Mouse (Mus musculus): ENCODE measurements around the gene Plk5. TPM values are rescaled to one million over a fixed set of nuclear protein-coding genes. Genes with fewer than 3 reads are reported as not detected.

The Plk5 gene
- total RNA-seq (2014; rRNA removed) (8.3 and 12.9 TPM in 2 replicates), polyA plus RNA-seq (2015; fragmentation: Nextera tagmentation; extraction: Ambion mirVana) (4.6 and 7.4 TPM in 2 replicates)

DNA sequence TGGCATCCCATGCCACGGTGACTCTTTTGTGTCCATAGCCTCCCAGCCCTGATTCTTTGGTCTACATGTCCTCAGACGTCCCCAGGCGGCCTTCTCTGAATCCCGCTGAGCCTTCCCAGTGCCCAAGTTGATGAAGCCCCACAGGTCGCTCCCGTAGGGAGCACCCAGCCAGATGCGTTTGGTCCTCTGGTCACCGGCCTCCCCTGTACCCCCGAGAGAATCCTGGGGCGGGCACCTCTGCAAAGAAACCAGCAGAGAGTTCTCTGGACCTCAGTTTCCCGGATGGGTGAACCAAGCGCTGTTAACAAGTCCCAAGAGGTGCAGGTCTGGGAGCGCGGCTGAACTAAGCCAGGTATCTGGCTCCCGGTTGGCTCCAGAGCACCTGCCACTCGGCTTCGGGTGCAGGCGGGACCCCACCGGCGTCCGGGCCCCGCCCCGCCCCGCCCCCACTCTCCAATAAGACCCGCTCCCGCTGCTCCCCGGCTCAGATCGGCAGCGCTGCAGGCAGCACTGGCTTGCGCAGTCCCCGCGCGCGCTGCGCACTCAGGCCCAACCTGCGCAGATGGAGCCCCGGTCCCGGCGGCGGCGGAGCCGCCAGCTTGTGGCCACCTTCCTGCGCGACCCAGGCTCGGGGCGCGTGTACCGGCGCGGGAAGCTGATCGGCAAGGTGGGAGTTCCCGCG is at the start of gene Plk5:
Gene Plk5, plus strand, starts transcription at position 459 of the 682 bp plus-strand sequence.
- Histone ChIP-seq H3K27ac (ENCODE audit: low read depth, low read length) (no peak within 1 kb of the TSS), H3K9ac (peak within 1 kb of the TSS; percentile 33; the same call in 1 of the 2 replicates), H3K27me3 (ENCODE audit: insufficient read depth, low read length) (peaks cover 57% of the 10 kb centered on the region), H3K36me3 (ENCODE audit: insufficient read depth) (no peaks in the 10 kb centered on the region), H3K4me2 (ENCODE audit: low read depth) (peak within 1 kb of the TSS; percentile 71), H3K4me1 (ENCODE audit: insufficient read depth) (no peaks in the 10 kb centered on the region), H3K9me3 (ENCODE audit: low read length) (no peaks in the 10 kb centered on the region), H3K4me3 (ENCODE audit: low read depth, low read length) (peak within 1 kb of the TSS; percentile 40)
- TF ChIP-seq CTCF (IDR thresholded peaks at IDR 0.05; ENCODE audit: low read depth): no peak
- no peak for DNase-seq
- 2% methylated on average over 49 of the region's 53 CpGs for WGBS
- ATAC-seq: peak; percentile 44; the same call in 1 of the 2 replicates

DNA sequence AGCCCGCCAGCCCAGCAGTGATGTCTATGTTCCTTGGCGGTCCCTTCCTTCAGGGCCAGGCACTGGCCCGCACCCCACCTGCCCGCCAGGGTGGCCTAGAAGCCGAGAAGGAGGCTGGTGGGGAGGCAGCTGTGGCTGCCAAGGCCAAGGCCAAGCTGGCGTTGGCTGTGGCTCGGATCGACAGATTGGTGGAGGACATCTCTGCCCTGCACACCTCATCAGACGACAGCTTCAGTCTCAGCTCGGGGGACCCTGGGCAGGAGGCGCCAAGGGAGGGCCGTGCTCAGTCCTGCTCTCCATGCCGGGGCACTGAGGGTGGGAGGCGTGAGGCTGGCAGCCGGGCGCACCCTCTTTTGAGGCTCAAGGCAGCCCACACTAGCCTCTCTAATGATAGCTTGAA is 44.7 kb upstream of the Plk5 start:
- no peak for DNase-seq
- H3K9ac ChIP-seq: no peak overlapping the region
- no peak for TF ChIP-seq CTCF (IDR thresholded peaks at IDR 0.05; ENCODE audit: low read depth)
- no peak overlapping the region for H3K4me2 ChIP-seq (ENCODE audit: low read depth)
- no peak for ATAC-seq
- H3K27ac ChIP-seq (ENCODE audit: low read depth, low read length): no peak overlapping the region
- H3K4me1 ChIP-seq (ENCODE audit: insufficient read depth): no peaks in the 10 kb centered on the region
- WGBS: 88% methylated on average over 16 of the region's 16 CpGs
- H3K36me3 ChIP-seq (ENCODE audit: insufficient read depth): peaks cover 98% of the 10 kb centered on the region
- no peaks in the 10 kb centered on the region for H3K9me3 ChIP-seq (ENCODE audit: low read length)
- no peak overlapping the region for H3K4me3 ChIP-seq (ENCODE audit: low read depth, low read length)
- H3K27me3 ChIP-seq (ENCODE audit: insufficient read depth, low read length): no peaks in the 10 kb centered on the region

DNA sequence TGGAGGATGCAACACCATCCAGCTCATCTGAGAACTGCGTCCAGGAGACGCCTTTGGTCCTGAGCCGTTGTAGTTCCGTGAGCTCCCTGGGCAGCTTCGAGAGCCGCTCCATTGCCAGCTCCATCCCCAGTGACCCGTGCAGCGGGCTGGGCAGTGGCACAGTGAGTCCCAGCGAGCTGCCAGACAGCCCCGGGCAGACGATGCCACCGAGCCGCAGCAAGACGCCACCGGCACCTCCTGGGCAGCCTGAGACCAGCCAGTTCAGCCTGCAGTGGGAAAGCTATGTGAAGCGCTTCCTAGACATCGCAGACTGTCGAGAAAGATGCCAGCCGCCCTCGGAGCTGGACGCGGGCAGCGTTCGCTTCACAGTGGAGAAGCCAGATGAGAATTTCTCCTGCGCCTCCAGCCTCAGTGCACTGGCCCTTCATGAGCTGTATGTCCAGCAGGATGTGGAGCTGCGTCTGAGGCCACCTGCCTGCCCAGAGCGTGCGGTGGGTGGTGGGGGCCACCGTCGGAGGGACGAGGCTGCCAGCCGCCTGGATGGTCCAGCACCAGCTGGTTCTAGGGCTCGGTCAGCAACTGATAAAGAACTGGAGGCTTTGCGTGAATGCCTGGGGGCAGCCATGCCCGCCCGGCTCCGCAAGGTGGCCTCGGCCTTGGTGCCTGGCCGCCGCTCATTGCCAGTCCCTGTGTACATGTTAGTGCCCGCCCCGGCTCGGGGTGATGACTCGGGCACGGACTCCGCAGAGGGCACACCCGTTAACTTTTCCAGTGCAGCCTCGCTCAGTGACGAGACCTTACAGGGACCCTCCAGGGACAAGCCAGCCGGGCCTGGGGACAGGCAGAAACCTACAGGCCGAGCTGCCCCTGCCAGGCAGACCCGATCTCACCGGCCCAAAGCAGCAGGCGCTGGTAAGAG is 43.4 kb upstream of the Plk5 start:
- DNase-seq (no peak), ATAC-seq (no peak)
- Histone ChIP-seq H3K27me3 (ENCODE audit: insufficient read depth, low read length) (no peaks in the 10 kb centered on the region), H3K4me2 (ENCODE audit: low read depth) (no peak overlapping the region), H3K4me3 (ENCODE audit: low read depth, low read length) (no peak overlapping the region), H3K36me3 (ENCODE audit: insufficient read depth) (peaks cover 98% of the 10 kb centered on the region), H3K27ac (ENCODE audit: low read depth, low read length) (no peak overlapping the region; the same call in 1 of the 2 replicates), H3K9me3 (ENCODE audit: low read length) (no peaks in the 10 kb centered on the region), H3K4me1 (ENCODE audit: insufficient read depth) (no peaks in the 10 kb centered on the region), H3K9ac (no peak overlapping the region)
- TF ChIP-seq CTCF (IDR thresholded peaks at IDR 0.05; ENCODE audit: low read depth): no peak
- WGBS: 75% methylated on average over 54 of the region's 54 CpGs

DNA sequence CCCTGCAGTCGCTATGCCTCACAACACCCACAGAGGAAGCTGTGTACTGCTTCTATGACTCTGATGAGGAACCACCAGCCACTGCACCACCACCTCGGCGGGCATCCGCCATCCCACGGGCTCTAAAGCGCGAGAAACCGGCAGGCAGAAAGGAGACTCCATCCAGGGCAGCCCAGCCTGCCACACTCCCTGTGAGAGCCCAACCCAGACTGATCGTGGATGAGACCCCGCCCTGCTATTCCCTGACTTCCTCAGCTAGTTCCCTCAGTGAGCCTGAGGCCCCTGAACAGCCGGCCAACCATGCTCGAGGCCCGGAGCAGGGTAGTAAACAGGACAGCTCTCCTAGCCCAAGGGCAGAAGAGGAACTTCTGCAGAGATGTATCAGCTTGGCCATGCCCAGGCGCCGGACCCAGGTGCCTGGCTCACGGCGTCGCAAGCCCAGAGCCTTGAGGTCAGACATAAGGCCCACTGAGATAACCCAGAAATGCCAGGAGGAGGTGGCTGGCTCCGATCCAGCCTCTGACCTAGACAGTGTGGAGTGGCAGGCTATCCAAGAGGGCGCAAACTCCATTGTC is 42.5 kb upstream of the Plk5 start:
- 65% methylated on average over 20 of the region's 20 CpGs for WGBS
- Histone ChIP-seq H3K9me3 (ENCODE audit: low read length) (no peaks in the 10 kb centered on the region), H3K27me3 (ENCODE audit: insufficient read depth, low read length) (no peaks in the 10 kb centered on the region), H3K4me3 (ENCODE audit: low read depth, low read length) (no peak overlapping the region), H3K4me2 (ENCODE audit: low read depth) (no peak overlapping the region), H3K36me3 (ENCODE audit: insufficient read depth) (peaks cover 96% of the 10 kb centered on the region), H3K4me1 (ENCODE audit: insufficient read depth) (no peaks in the 10 kb centered on the region), H3K9ac (no peak overlapping the region), H3K27ac (ENCODE audit: low read depth, low read length) (no peak overlapping the region)
- TF ChIP-seq CTCF (IDR thresholded peaks at IDR 0.05; ENCODE audit: low read depth): no peak
- ATAC-seq (no peak), DNase-seq (no peak)

DNA sequence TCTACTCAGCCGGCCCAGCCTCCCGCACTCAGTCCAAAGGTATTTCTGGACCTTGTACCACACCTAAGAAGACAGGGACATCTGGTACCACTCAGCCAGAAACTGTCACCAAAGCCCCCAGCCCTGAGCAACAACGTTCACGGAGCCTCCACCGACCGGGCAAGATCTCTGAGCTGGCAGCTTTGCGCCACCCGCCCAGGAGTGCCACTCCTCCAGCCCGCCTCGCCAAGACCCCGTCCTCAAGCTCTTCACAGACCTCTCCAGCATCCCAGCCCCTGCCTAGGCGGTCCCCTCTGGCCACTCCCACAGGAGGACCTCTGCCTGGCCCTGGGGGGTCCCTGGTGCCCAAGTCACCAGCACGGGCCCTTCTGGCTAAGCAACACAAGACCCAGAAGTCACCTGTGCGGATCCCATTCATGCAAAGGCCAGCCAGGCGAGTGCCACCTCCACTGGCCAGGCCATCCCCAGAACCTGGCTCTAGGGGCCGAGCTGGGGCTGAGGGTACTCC is 41.7 kb upstream of the Plk5 start:
- DNase-seq (no peak), ATAC-seq (no peak)
- no peaks in the 10 kb centered on the region for H3K9me3 ChIP-seq (ENCODE audit: low read length)
- no peak for TF ChIP-seq CTCF (IDR thresholded peaks at IDR 0.05; ENCODE audit: low read depth)
- H3K9ac ChIP-seq: no peak overlapping the region
- H3K27me3 ChIP-seq (ENCODE audit: insufficient read depth, low read length): no peaks in the 10 kb centered on the region
- H3K4me1 ChIP-seq (ENCODE audit: insufficient read depth): peaks cover 2% of the 10 kb centered on the region; the same call in 1 of the 2 replicates
- H3K4me2 ChIP-seq (ENCODE audit: low read depth): no peak overlapping the region
- no peak overlapping the region for H3K4me3 ChIP-seq (ENCODE audit: low read depth, low read length)
- WGBS: 63% methylated on average over 16 of the region's 16 CpGs
- peaks cover 88% of the 10 kb centered on the region for H3K36me3 ChIP-seq (ENCODE audit: insufficient read depth)
- no peak overlapping the region for H3K27ac ChIP-seq (ENCODE audit: low read depth, low read length)

DNA sequence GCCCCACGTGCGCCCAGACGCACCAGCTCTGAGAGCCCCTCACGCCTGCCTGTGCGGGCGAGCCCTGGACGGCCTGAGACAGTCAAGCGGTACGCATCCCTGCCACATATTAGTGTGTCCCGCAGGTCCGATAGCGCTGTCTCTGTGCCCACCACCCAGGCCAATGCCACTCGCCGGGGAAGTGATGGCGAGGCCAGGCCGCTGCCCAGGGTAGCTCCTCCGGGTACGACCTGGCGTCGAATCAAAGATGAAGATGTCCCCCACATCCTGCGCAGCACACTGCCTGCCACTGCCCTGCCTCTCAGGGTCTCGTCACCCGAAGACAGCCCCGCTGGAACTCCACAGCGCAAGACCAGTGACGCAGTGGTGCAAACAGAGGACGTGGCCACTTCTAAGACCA is 40.9 kb upstream of the Plk5 start:
- no peak overlapping the region for H3K4me2 ChIP-seq (ENCODE audit: low read depth)
- no peaks in the 10 kb centered on the region for H3K27me3 ChIP-seq (ENCODE audit: insufficient read depth, low read length)
- no peak overlapping the region for H3K9ac ChIP-seq
- TF ChIP-seq CTCF (IDR thresholded peaks at IDR 0.05; ENCODE audit: low read depth): no peak
- H3K36me3 ChIP-seq (ENCODE audit: insufficient read depth): peaks cover 82% of the 10 kb centered on the region
- no peak overlapping the region for H3K4me3 ChIP-seq (ENCODE audit: low read depth, low read length)
- WGBS: 60% methylated on average over 27 of the region's 27 CpGs
- H3K9me3 ChIP-seq (ENCODE audit: low read length): no peaks in the 10 kb centered on the region
- H3K4me1 ChIP-seq (ENCODE audit: insufficient read depth): peaks cover 3% of the 10 kb centered on the region; the same call in 1 of the 2 replicates
- H3K27ac ChIP-seq (ENCODE audit: low read depth, low read length): 0 out of 2 replicates have a peak overlapping the region, but pooled peaks have one; percentile 9
- DNase-seq: no peak
- no peak for ATAC-seq

Measured in forebrain, postnatal 0 days (tissue).